Mouse (Mus musculus): ENCODE data around the gene Cdca7l.
"Not testable (repeated sequence)": the region's sequence is repeated elsewhere in the genome, so short reads cannot be mapped to it uniquely, and the experiment has no call there.

The Cdca7l gene

DNA sequence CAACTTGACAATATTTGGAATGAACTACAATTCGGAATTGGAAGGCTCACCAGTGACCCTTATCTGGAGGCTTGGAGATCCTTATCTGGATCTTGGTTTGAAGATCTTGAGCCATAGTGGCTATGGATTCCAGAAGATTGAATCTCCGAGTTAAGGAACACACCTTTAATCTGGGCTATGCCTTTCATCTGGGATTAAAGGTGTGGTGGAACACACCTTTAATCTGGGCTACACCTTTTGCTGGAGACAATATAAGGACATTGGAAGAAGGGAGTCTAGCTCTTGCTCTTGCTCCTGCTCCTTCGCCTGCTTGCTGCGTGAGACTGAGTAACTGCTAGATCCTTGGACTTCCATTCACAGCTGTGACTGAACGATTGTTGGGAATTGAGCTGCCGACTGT is at the start of gene Cdca7l:
Cdca7l (plus strand) TSS at position 301 of the 400 bp plus-strand sequence.
- DNase-seq = not testable (repeated sequence)

DNA sequence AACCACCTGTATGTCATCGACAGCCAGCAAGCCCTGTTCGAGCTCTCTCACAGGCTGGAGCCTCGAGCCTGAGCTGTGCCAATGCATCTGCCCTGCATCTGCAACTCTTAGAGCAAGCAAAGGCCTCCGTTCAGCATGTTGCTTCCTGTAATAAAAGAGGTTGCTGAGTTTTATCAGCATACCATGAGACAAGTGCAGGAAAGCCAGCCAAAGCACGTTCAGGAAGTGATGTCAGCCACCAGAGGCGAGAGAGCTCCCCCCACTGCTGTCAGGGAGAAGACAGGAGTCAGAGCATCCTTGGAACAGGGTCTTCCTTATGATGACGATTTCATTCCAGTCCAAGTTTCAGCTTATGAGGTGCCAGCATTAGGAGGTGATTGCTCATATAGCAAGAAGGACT is 48.1 kb upstream of the Cdca7l start:
- no peak for DNase-seq

DNA sequence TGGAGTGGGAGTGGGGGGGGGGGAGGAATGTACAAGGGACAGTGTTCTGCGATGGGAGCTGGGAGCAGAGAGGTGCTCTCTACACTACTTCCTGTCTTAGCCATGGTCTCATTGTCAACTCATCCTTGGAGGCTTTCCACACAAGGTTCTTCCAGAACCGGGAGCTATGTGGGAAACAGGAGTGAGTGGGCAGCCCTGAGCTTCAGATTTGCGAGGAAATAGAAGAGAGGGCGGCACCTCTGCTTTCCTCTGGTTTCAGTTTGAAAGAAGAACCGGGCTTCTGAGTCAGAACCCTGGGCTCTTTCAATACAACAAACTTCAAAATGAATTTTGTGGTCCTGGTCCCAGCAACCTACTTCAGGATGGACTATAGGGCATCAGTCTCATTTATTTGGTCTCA is 43.7 kb upstream of the Cdca7l start:
- no peak for DNase-seq

DNA sequence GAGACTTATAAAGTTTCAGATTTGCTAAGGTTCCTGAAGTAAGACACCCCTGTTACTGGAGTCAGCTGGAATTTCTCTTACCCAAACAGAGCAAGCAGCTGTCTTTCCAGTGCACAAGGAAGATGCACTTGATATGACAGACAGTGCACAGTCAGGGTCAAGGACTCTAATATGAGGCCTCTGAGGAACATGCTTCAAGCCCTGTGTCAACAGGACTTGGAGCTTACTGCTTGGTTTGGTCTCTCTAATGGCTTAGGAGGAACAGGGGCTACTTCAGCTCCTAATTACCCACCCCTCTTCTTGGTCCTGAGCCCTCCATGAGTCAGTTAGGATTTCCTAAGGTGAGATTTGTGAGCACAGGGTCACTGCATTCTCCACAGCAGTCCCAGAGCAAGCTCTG is 43.2 kb upstream of the Cdca7l start:
- no peak for DNase-seq

DNA sequence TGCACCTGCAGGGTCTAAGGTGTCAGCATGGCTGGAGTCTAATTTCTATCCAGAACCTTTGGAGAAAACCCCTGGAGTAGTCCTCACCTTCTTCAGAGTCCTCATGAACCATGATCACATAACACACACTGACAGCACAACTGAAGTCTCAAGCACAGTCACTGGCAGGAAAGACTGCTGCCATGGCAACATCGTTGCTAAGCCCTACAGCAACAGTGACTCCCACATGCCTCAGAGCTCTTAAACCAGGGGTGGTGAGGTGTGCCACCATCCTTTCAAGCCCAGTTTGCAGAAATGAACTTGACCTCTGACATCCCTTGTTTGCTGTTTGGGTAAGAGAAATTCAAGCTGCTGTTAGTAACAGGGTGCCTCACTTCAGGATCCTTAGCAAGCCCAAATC is 42.4 kb upstream of the Cdca7l start:
- no peak for DNase-seq

DNA sequence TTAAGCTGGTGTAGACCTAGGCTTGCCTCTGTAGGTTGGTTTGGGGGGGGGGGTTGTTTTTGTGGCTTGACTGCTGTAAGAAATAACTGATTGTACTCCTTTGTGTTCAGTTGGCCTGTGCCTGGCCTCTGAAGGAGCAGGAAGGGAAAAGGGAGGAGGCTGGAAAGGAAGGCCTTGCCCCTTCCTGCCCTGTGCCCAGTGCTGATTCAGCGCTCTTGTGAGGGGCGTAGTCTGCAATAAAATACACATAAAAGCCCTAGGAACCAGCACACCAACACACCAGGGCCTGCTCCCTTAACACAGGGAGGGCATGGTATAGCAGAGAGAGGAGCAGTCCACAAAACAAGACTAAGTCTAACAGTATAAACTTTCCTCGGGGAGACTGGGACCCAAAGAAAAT is 40.8 kb upstream of the Cdca7l start:
- DNase-seq = no peak

DNA sequence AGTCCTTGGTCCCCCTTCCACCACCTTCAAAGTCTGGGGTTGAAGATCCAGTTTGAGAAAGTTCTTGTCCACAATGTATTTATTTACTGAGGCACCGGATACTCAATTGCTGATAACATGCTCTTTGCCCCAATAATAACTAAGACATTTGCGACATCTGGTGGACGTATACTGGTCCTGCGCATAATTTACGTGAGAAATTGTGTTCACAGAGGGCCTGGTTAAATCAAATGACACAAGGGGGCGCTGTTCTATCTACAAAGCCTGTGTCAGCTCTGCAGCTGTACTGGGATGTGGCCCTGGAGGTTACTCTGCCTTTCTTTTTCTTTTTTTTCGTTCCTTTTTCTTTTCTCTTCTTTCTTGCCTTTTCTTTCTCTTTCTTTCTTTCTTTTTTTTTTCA is 39.2 kb upstream of the Cdca7l start:
- DNase-seq = peak; percentile 14 to 52

DNA sequence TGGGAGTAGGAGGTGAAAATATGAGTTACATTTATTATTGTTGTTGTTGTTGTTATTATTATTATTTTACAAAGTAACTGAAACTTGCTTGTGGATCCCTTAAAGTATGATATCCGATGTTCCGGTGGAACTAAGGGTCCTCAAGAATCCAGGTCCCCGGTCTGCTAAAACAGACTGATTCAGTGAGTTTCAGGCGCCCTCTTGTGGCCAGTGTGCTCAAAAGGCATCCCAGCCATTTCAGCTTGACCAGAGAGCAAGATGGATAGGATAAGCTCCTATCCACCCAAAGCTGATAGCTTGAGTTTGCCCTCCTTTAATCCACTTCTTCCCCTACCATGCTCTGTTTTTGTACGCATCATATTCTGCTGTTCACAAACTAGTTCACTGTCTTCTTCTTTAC is 35.0 kb upstream of the Cdca7l start:
- peak; percentile 25 to 67 for DNase-seq

DNA sequence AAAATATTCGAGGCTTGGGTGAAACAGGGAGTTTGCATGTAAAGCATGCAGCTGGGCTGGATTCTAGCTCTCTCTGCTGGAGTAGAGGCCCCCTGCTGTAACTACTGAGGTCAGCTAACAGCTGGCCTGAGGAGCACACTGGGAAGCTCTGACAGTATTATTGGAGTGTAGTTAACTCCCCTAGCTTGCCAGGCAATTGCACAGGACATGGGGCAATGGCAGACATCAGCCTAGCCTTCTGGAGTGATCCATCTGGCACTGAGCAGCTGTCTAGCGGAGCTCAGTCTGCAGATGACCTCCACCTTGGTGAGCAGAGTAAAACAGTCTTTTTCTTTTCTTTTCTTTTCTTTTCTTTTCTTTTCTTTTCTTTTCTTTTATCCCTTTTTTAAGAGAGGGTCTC is 33.9 kb upstream of the Cdca7l start:
- no peak for DNase-seq

DNA sequence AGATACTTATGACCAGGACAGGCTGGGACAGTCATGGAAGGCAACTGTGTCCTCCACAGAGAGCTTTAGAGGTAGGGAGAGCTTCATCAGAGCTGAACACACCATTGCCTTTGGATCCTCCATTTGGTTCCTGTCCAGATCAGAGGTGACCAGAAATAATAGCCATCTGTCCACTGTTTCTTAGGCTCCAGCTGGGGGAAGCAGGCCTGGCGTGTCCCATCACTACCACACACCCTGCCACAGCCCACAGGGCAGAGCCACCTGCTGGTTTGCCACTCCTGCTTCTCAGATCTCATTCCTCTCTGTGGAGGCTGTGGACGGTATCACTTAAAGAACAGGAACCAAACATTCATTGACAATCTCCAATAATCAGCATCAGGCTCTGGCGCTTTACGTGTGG is 32.9 kb upstream of the Cdca7l start:
- DNase-seq = no peak

DNA sequence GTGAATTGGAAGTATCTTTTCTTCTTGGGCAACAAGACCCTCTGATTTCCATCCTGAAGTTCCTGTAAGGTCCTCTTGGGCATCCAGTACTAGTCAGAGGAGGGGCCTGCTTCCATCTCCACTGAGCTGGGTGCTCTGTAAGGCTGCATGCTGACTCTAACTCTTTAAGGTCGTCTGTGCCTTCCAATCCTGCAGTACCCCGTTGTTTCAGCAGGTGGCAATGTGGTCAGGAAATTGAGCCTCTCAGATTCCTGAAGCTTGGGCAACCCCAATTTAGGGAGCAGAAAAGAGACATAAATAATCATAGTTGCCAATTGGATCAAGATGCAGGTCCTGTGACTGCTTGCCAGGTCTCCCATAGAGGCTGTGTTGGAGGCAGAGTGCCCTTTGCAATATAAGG is 31.5 kb upstream of the Cdca7l start:
- DNase-seq = peak in 1 of 2 experiments; percentile 60

DNA sequence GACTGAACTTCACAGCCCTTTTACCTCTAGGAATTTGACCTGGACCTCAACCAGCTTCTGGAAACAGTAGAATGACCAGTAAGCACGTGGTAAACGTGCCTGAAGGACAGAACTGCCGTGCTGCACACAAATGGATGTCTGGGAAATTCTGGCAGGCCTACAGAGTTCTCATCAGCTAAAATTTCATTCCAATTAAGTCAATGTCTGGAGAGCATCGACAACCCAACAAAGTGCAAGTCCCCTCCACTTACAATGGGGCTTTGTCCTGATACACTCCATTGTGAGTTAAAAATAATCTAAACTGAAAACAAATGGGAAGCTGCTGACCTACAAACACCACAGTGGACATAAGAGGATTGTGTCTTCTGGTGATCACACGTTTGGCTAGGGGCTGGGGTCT is 27.2 kb upstream of the Cdca7l start:
- no peak for DNase-seq

DNA sequence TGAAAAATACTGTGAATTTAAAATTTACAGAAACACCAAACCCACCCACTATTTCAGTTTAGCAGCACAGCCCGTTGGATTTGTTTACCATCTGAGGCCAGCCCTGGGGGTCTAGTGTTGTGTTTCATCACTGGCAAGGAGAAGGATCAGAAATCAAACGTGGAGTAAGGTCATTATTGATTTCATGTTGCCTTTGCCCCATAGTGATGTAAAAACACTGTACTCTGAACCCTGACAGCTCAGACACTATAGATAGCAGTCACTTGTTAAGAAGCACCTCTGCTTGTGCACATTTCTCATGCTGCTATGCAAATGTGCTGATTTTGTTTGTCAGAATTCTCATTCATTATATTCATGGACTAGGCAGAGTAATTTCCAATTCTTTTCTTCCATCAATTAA is 22.7 kb upstream of the Cdca7l start:
- DNase-seq = no peak

DNA sequence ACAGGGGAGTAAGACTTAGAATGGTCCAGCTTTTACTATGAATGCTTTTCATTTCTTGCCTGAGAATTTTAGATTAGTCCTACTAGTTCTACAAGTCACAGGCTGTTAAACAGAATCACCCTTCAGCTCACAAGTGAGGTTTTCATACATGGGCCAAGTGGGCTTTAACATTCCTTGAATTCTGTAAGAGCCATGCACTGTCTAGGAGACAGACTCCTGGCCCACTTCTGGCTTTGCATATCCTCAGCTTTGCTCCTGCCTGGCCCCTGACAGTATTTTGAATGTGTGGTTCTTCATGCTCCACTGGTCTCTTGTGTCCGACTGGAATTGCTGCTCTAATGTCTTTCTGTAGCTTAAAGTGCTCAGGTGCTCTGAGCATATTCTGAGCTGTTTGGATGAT is 20.7 kb upstream of the Cdca7l start:
- no peak for DNase-seq

DNA sequence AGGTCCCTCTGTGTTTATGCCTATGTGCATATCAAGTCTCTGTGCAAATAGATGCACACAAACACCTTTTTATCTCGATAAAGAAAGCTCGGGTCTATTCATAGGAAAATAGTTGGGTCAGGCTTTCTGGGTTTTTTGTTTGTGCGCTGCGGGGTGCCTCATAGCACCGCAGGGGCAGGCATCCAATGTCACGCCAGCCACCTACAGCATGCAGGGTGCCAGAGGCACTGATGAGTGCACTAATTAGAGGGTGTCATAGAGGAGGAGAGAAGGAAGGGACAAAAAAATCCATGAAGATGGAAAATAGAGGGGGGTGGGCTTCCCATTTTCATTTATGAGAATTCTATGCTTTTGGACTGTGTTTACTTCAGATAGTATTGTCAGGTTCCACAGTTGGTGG is 17.5 kb upstream of the Cdca7l start:
- DNase-seq = no peak

DNA sequence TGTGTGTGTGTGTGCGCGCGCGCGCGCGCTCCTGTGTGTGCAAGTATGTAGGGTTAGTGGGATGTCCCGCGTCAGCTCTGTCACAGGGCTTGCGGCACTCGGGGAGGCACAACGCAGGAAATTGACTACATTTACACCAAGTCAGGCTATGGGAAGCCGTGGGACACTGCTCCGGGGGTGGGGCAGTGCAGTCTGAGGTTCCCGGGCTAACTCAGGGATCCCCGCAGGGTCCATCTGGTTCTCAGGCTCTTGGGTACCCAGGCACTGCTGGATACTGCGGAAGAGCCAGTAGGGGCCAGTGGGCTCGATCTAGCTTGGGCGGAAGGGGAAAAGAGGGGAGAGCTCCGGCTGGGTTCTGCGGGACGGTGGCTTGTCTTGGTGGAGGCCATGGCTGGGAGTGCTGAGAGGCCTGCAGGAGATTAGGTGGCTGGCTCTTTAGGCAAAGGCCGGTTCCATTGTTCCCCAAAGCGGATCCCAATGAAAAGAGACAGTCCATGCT is 15.5 kb upstream of the Cdca7l start:
- no peak for DNase-seq

DNA sequence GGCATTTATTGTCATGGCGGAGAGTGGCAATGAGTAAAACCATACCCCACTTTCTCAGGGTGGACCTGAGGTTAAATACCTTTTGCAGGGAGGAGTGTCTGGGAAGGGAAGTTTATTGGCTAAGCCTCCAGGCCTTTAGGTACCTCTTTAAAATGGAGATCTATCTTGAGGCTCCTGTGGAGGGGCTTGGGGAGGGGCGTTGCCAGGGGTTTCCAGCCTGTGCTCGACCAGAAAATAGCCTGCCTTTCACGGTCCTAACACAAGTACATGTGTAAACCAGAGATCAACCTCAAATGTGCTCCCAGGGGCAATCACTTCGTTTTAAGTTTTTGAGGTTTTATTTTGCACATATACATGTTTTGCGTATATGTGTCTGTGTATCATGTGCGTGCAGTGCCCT is 15.1 kb upstream of the Cdca7l start:
- no peak for DNase-seq

DNA sequence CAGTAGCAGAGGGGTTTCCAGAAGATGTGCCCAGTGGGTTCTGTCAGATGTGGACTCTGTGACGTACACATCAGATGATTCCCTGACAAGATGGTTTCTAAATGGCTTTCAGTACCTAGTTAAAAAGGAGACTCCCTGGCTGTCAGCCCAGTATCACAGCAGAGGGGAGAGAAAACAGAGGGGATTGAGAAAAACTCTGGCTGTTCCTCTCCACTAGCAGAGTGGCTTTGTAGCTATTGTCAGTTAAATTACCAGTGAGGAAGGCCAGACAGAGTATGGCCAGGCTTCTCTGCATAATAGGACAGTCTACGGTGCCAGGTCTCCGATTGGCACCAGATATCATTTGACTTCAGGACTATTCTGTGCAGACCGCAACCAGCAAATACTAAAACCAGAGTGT is 8.8 kb upstream of the Cdca7l start:
- no peak for DNase-seq

DNA sequence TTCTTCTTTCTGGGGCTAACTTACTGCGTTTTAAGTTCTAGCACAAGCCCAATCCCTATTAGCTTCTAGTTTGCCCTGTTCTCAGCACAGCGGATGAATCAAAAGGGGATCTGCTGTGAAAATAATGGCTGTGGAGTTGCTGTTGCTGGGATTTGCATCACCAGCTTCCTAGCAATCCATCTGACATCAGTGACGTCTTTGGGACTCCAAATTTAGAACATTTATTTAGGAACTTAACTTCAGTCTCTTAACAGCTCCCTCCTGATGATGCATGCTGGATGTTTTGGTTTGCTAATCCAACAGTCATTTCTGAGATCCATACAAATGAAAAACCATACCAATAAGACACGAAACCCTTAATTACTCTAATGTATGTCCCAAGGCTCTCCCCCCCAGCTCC is 1.5 kb downstream of the Cdca7l start:
- DNase-seq = no peak

DNA sequence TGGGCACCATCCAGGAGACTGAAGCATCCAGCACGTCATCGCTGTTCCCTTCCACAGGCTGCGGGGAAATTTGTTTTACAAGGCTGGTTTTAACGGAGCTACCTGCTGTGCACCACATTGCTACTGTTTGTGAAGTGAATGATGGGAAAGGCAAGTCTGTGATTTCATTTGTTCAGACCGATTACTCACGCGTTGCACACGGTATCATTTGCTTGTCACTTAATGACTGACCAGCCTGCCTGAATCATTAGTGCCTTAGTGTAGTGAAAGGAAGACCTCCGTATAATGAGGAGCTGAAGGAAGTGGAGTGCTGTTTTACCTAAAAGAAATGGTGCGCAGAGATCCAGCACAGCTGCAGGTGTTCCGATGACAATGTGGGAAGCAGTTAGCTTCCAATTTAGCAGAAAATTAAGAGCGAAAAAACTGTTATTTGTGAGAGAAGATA is 1.9 kb downstream of the Cdca7l start:
- DNase-seq = no peak

DNA sequence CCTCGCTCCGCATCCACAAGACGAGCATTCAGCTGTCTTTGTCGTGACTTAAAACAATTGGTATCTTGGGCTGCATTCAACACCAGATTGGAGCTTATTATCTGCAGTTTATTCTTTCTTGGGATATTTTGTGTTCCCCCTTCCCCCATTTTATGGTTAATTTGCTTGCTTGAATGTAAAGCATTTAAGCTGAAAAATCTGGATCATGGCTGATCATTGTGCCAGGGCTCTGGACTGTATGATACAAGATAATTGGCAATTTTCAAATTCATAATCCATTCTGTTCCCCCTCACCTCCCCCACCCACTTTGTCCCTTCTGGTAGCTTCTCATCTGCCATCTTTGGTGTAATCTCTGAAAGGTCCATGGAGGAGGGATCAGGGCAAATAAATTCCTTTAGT is 2.4 kb downstream of the Cdca7l start:
- no peak for DNase-seq

DNA sequence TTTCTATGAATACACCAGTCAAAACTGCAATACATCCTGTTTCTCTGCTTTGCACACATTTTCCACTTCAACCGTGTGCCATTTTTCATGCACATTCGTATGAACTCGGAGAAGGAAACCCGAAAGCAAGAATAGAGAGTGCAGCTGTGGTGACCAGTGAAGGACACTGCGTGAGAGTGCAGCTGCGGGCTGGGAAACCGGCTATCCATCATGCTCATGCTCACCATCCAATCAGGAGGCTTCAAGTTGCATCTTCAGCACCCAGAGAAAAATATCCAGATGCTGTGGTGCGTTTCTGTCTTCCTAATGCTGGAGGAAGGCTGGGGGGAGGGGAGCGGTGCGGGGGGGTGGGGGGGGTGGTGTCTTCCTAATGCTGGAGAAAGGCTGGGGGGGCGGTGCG is 3.5 kb downstream of the Cdca7l start:
- no peak for DNase-seq

DNA sequence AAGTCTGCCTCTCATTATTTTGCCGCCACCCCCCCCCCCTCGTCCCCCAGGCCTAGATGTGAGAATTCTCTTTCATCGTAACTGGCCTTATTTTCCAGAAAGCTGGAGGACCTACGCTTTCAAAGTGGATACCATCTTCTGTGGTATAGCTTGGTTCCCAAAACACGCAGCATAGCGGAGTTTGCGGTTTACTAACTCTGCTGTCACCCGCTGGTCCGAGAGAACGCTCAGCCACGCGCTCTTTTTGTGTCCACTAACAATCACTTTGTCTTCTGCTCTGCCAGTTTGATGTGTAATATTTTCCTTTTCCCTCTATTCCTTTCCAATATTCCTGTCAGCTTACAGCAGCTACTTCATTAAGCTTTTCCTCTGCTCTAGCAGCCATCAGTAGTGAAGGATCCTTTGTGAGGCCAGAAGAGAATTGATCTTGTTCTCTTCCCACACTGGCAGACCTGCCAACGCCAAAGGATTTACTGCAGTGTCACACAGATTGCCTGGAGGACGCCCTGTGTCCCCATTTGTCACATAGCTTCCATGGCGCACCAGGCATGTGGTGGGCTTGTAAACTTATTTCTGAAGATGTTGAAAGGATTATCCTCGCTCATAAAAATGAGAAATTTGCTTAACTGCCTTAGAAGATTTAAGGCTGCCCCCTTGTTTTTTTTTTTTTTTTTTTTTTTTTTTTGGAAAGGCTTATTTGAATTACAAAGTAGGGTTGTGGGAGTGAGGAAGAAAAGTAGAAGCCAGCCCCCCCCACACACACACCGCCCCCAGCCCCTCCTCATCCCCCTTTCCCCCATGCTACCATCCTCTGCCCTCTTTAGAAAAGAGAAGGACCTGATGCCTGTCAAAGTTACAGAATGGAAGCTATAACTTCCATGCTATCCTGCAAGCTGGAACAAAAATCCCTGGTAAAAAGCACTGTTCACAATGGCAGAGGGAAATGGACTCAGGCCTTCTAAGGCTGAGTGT is 4.6 kb downstream of the Cdca7l start:
- DNase-seq = no peak

DNA sequence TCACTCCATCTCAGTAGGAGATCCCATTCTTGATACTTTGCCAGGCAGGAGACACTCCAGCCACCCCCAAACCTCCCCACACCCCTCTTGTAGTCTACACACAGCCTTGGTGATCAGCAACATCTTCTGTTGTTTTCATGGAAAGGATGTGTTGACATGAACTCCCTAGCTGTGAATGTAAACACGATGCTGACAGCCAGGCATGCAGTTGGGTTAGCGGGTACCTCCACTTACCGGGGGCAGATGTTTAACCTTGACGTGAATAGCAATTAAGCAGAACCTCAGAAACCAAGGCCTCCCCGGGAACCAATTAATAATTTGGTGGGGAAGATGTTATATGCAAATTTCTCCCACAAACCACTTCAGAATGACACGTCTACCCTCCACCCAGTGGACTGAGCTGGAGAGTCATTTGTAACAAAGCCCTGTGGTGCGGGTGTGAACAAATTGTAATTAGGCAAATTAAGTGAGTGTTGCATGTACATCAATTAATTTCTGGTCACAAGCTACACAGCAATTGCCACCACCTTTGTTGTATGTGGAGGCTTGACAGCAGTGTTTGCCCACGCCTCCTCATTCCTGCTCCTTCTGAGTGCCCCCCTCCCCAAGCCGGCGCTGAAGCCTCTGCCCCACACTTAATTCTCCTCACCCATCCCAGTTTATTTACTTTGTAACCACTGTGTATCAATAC is 5.4 kb downstream of the Cdca7l start:
- DNase-seq = no peak
